Mouse (Mus musculus) lung, embryonic 14.5 days (tissue): Measurements from ENCODE around the gene Olfr44. TPM values are rescaled to one million over a fixed set of nuclear protein-coding genes. Genes with fewer than 3 reads are reported as not detected.

ENCODE experiments used
- ATAC-seq: fragments of 200-750 bp; cut with Nextera tagmentation; 2 replicates; pipeline ENCODE4 v1.8.0; 2017; ENCODE audit warnings: mild to moderate bottlenecking, moderate TSS enrichment, moderate library complexity; ENCODE audit not compliant: insufficient read depth
- DNase-seq: peaks from one replicate; pipeline ENCODE4 v3.0.0-alpha.2; 2015
- H3K27ac ChIP-seq: fragments of 300-500 bp; sonication (generic); 2 replicates; pipeline ENCODE4 v1.5.1; 2014; ENCODE audit warnings: low read depth, mild to moderate bottlenecking, moderate library complexity
- H3K27me3 ChIP-seq: fragments of 300-500 bp; sonication (generic); 2 replicates; pipeline ENCODE4 v1.6.1; 2014; ENCODE audit warnings: low read length, control low read depth; ENCODE audit not compliant: insufficient read depth
- H3K36me3 ChIP-seq: fragments of 300-500 bp; sonication (generic); 2 replicates; pipeline ENCODE4 v1.6.1; 2014; ENCODE audit warnings: control low read depth; ENCODE audit not compliant: insufficient read depth
- H3K4me1 ChIP-seq: fragments of 300-500 bp; sonication (generic); 2 replicates; pipeline ENCODE4 v1.6.1; 2014; ENCODE audit warnings: antibody characterized with exemption, control low read depth; ENCODE audit not compliant: insufficient read depth
- H3K4me2 ChIP-seq: fragments of 300-500 bp; sonication (generic); 2 replicates; pipeline ENCODE4 v1.6.1; 2014; ENCODE audit warnings: mild to moderate bottlenecking
- H3K4me3 ChIP-seq: fragments of 300-500 bp; sonication (generic); 2 replicates; pipeline ENCODE4 v1.5.1; 2014; ENCODE audit warnings: low read depth, low read length
- H3K9ac ChIP-seq: fragments of 300-500 bp; sonication (generic); 2 replicates; pipeline ENCODE4 v1.6.1; 2014
- H3K9me3 ChIP-seq: fragments of 300-500 bp; sonication (generic); 2 replicates; pipeline ENCODE4 v1.6.1; 2016; ENCODE audit warnings: low read depth, low read length, control low read depth
- CTCF ChIP-seq: IDR thresholded peaks from 2 replicates; pipeline ENCODE4 v1.5.1; 2016; ENCODE audit warnings: antibody characterized with exemption, low read depth
- WGBS: fragments of 180-500 bp; shearing (Covaris S2); extraction: QIAGEN DNeasy Blood & Tissue Kit; methylation state at CpG from one replicate; pipeline ENCODE4 v1.1.7; 2014; 5-methylcytosine and 5-hydroxymethylcytosine counted together
- polyA plus RNA-seq: library from polyadenylated mRNA; unstranded; fragments of >200 nt; fragmentation: Nextera tagmentation; extraction: Ambion mirVana; gene quantifications from 2 replicates; pipeline ENCODE4 v1.2.1, GENCODE M21; 2014

Olfr44 gene
- polyA plus RNA-seq, 1 experiment from 2014 or later = not detected

GRCm38 (mm10) chr9:39456401-39456800 is 37.4 kb downstream of the Olfr44 start, which contains the start of gene Olfr954:
Olfr954 (plus strand) TSS chr9:39456701.
- no peaks in the 10 kb centered on the region for H3K36me3 ChIP-seq
- H3K9me3 ChIP-seq = no peaks in the 10 kb centered on the region
- no peaks in the 10 kb centered on the region for H3K4me1 ChIP-seq
- 75% methylated on average over 6 of the region's 6 CpGs for WGBS
- H3K27me3 ChIP-seq = no peaks in the 10 kb centered on the region
- no peak within 1 kb of the TSS for H3K27ac ChIP-seq
- no peak for ATAC-seq
- no peak for TF ChIP-seq CTCF
- no peak within 1 kb of the TSS for H3K4me2 ChIP-seq
- no peak within 1 kb of the TSS for H3K9ac ChIP-seq
- H3K4me3 ChIP-seq = no peak within 1 kb of the TSS
- no peak for DNase-seq

Other genes with a start within 250 kb of the Olfr44 start
- gene Olfr1537, start 244.0 kb downstream of the Olfr44 start, polyA plus RNA-seq = not detected in 2 replicates
- gene Olfr945, start 217.2 kb downstream of the Olfr44 start, polyA plus RNA-seq = not detected in 2 replicates
- gene Olfr948, start 167.9 kb downstream of the Olfr44 start, polyA plus RNA-seq = not detected in 2 replicates
- not detected in 2 replicates for gene Olfr951, start 106.6 kb downstream of the Olfr44 start, polyA plus RNA-seq
- gene Olfr952, start 66.8 kb downstream of the Olfr44 start, polyA plus RNA-seq = not detected in 2 replicates
- not detected in 2 replicates for gene Olfr954, start 37.3 kb downstream of the Olfr44 start, polyA plus RNA-seq
- gene Olfr955, start 22.1 kb downstream of the Olfr44 start, polyA plus RNA-seq = not detected in 2 replicates
- not detected in 2 replicates for gene Olfr957, start 21.8 kb upstream of the Olfr44 start, polyA plus RNA-seq
- gene Olfr958, start 60.1 kb upstream of the Olfr44 start, polyA plus RNA-seq = not detected in 2 replicates
- gene Olfr959, start 81.6 kb upstream of the Olfr44 start, polyA plus RNA-seq = not detected in 2 replicates
- gene AW551984, start 110.4 kb upstream of the Olfr44 start, polyA plus RNA-seq = 10.4 and 11.7 TPM in 2 replicates
- gene Olfr148, start 116.7 kb upstream of the Olfr44 start, polyA plus RNA-seq = not detected in 2 replicates
- gene Olfr960, start 127.4 kb upstream of the Olfr44 start, polyA plus RNA-seq = not detected in 2 replicates
- not detected in 2 replicates for gene Olfr961, start 151.1 kb upstream of the Olfr44 start, polyA plus RNA-seq
- gene Olfr963, start 173.2 kb upstream of the Olfr44 start, polyA plus RNA-seq = not detected in 2 replicates
- not detected in 2 replicates for gene Olfr149, start 213.1 kb upstream of the Olfr44 start, polyA plus RNA-seq
- gene Olfr965, start 217.4 kb upstream of the Olfr44 start, polyA plus RNA-seq = not detected in 2 replicates
- not detected in 2 replicates for gene Olfr150, start 237.0 kb upstream of the Olfr44 start, polyA plus RNA-seq